Mouse (Mus musculus): ENCODE data around the gene Cep162.

The Cep162 gene

GRCm38 (mm10) chr9:87254903-87255695 is at the start of gene Cep162:
TSS of gene Cep162 (minus strand) at chr9:87255536.
- DNase-seq = peak; percentile 85 to 87

DNA sequence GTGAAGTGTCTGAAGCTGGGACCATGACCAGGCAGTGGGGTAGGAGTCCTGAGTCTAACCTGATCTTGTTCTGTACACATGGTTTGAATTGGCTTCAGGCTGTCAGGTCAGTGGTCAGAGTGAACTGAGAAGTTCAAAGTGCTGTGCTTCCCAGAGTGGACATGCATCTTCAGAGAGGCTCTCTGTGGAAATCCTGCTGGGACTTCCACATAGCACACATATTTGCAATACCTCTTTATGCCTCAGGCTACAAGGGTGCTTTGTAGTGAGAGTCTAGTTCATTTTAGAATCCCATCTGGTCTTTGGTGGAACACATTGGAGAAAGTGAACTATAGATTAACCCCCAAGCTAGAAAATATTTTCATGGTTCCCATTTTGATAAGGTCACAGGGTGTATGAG is 47.9 kb upstream of the Cep162 start:
- no peak for DNase-seq

GRCm38 (mm10) chr9:87298900-87299299 is 43.6 kb upstream of the Cep162 start:
- no peak for DNase-seq

DNA sequence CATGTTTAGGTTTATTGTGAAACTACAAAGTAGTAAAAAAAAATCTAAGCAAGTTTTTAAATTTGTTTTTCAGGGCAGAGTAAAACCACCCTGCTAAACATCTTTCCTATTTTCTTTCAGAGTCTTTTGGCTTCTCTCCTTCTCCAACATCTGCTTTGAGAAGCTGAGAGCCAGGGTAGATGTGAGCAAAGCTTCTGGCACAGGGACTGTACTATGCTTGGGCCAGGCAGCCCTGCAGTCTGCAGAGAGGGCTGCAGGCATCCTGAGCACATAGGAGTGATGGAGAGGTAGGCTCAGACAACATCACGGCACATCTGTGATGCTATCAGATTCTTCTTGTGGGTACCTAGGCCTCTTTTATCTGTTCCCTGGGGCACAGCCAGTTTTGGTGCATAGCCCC is 42.2 kb upstream of the Cep162 start:
- DNase-seq = no peak

GRCm38 (mm10) chr9:87255696-87256030 is 327 bp upstream of the Cep162 start:
- no peak for DNase-seq

DNA sequence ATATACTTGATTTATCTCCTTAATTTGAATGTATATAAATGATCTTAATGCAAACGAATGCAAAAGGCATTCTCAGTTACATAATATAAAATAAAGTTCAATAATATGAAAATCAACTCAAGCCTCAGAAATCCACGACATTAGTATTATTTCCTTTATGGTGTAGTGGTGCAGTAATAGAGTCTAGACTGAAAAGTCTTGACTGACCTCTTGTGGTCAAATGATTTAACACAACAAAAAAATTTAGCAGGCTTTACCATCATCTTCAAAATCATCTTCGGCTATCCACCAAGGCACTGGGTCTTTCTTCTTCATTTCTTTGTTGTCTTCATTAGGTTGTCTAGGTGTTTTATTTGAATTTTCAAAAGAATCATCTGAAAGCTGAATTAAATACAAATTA is 7.2 kb downstream of the Cep162 start:
- DNase-seq = no peak

DNA sequence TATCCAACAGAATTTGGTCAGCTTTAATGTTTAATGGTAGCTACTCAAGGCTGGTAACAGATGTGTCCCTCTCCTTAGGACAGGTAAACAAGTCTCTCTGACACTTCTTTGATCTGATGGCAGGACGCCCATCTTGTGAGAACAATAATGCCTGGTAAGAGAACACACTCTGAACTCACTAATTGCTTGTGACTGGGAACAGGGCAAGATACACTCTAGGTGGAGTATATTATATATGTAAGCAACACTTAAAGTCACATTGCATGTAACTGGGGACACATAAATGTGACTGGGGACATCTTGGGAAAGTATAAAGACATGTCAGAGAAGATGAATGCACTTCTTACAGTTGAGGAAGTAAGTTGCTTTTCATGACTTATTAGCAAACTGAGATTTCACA is 7.7 kb downstream of the Cep162 start:
- DNase-seq = no peak

DNA sequence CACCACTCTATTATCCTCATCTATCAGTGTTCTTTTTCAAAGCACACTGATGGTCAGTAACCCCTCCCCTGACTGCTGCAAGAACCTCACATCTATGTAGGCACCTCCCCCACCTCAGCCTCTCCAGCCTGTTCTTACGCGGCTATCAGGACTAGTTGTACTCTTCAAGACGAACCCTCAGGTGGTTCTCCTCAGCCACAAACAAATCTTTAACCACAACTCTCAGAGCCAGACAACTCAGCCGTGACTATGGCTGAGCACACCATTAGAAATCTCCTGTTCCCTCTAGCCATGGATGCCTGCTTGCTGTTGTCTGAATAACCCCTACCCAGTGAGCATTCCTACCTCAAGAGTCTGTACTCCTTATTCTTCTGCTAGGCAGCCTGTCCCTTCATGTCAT is 42.1 kb downstream of the Cep162 start:
- no peak for DNase-seq

- peak; percentile 4 to 16 for DNase-seq
Measured at GRCm38 (mm10) chr9:87210830-87211339, 44.5 kb downstream of the Cep162 start.

DNA sequence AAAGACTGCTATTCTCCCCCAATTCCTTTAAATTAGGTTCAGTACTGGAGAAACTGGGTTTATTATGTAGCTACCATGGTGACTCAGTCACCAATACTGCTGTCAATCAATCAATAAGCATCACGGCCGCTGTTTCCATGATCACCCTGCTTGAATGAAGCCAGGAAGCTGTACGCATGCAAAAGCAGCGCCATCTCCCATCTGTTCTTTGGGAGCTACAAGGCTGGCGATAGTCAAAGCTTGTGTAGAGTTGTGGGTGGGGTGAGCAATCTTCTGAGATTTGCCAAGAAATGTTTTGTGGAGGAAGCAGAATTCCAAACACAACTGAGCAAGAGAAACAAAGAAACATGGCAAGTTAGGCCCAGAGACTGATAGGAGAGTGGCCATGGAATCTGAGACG is 52.9 kb downstream of the Cep162 start:
- no peak for DNase-seq

GRCm38 (mm10) chr9:87200919-87201318 is 54.4 kb downstream of the Cep162 start:
- no peak for DNase-seq

- DNase-seq = no peak
Measured at GRCm38 (mm10) chr9:87200426-87200825, 54.9 kb downstream of the Cep162 start.

- no peak for DNase-seq
Measured at GRCm38 (mm10) chr9:87198036-87198435, 57.3 kb downstream of the Cep162 start.

- DNase-seq = no peak
Measured at GRCm38 (mm10) chr9:87197277-87197676, 58.1 kb downstream of the Cep162 start.

DNA sequence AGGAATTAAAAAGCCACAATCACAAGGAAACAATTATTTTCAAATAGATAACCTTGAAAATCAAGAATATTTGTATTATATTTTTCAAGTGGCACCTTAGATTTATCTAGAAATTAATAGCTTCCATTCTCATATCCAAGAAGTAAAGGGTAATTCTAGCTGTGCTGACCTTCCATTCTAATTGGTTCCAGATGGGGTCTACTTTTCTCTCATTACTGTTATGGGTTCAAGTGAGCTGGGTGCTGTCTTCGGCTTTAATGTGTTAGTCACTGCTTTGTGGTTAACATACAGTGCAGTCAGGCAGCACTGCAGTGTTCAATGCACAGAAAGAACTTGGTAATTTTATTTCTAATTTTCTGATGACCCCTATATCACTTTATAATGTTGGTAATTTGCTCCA is 61.6 kb downstream of the Cep162 start:
- no peak for DNase-seq

DNA sequence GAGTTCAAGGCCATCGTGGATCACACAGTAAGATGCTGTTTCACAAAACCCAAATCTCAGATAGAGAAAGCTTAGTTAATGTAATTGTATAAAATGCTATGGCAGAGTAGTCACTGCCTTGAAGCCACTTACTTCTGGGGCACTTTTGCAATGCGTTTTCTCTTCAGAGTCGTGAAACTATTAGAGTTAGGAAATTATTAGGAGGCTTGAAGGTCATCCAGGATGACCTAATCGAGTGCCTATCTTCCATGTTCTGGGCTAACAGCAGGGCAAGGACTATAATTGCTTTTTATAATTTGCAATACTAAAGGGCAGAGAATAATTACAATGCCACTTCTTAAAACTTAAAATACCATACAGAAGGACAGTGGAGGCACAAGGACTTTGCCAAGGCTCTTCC is 68.0 kb downstream of the Cep162 start:
- DNase-seq = no peak

GRCm38 (mm10) chr9:87182231-87182630 is 73.1 kb downstream of the Cep162 start:
- no peak for DNase-seq

- DNase-seq = no peak
Measured at GRCm38 (mm10) chr9:87178534-87178933, 76.8 kb downstream of the Cep162 start.

DNA sequence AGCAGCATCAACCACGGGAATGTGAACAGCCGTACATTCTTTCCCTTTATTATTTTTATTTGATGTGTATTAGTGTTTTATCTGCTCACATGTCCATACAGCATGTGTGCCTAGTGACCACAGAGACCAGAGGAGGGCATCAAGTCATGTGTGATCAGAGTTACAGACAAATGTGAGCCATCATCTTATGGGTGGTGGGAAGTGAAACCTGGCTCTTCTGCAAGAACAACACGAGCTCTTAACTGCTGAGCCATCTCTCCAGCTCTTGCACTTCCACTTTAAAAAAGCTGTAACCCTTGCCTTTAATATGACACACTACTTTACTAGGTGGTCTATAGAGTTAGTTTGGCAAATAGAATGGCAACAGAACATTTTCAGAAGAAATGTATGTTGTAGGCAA is 83.8 kb downstream of the Cep162 start:
- DNase-seq = no peak

DNA sequence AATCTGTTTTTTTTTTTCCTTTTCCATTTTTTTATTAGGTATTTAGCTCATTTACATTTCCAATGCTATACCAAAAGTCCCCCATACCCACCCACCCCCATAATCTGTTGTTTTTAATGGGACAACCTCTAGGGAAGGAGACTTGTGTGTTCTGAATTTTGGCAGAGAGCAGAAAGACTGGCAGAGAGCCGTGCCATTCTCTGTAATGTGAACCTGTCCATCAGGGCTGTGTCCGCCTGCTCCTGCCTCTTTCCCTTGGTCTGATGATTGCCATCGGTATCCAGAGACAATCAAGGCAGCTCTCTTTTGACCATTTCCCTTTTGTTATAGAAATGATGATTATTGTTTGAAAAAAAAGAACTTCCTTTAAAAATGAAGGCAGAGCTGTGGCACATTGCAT is 84.4 kb downstream of the Cep162 start:
- no peak for DNase-seq

DNA sequence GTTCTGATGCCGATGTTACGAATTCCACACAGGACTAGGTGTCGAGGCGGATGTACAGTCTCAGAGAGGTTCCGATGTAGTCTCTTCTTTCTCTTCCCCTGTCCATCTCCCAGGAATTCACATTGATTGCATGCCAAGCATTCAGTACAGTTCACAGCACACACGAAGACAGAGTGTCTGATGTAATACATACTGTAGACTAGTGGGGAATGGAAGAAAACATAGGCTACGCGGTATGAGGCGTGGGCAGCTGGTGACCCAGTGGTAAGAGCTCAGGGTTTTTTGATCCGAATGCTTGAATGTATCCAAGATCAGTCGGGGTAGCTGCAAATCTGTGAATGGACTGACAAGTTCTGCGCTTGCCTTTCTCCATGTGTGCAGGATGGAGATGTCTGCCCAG is 86.2 kb downstream of the Cep162 start:
- DNase-seq = no peak

DNA sequence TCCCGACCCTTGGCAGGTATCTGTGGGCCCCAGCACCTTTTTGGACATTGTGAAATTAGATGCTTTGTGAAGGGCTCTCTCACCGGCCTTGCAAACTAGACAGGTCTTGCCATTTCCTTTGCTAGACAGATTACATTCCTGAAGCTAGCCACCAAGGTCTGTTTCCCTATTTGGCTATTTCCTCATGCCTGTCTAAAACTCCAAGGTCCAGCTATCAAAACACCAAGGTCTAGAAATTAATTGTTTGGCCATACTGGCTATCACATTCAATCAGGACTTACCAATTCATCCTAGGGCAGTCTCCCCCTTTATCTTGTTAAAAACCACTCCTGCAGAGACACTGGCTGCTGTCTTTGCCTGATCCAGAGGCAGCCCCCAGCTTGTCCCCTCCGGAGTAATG is 87.3 kb downstream of the Cep162 start:
- no peak for DNase-seq

DNA sequence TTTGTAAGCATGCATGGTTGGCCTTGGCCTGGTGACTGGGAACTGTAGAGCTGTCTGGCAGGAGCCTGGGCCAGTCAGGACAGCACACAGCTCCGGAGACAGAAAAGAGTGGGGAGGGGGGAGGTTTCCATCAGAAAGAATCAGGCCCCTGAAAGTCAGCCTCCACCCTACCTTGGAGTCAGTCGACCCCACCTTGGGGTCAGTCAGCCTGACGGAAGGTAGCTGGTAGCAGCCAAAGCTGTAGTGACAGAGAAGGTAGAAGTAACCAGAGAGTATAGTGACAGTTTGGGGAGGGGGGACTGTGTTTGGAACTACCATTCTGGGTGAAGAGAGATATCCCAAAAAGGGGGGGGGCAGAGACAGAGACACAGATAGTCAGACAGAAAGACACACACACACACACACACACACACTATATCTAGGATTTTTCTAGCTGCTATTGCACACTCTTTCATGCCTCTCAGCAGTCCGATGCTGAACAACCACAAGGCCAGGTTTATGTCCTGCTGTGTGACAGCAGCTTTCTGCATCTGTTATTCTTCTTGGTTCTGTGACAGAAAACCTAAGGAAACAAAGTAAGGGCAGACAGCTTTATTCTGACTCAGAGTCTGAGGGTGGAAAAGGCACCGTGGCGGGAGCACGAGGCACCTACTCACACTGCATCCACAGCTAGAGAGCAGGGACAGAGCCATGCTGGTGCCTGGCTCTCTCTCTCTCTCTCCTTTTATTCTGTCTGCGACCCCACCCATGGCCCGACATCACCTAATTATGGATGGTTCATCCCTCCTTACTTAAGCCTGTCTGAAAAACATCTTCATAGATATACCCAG is 88.1 kb downstream of the Cep162 start:
- no peak for DNase-seq

DNA sequence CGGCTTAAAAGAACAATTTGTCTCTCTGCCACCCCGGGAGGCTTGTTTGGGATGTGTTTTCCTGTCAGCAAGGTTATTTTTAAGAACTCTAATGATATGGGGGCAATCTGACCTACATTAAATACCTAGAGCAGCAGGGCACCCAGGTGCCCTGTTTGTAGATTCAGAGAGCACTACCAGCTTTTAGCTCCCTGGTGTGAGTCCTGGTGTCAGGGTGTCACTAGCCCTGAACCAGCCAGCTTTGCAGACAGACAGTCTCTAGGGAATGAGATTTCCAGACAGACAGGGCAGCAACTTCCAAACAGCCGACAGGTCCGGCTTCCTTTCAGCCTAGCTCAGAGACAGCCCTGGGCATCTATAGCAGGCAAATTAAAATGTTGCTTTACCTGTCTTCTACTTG is 92.8 kb downstream of the Cep162 start:
- DNase-seq = no peak

All from lung, adult 18-20 months (tissue).